Mouse (Mus musculus) embryonic facial prominence, embryonic 10.5 days (tissue): Measurements from ENCODE around the gene Guca2a. TPM values are rescaled to one million over a fixed set of nuclear protein-coding genes. Genes with fewer than 3 reads are reported as not detected.
"Not testable (repeated sequence)": the region's sequence is repeated elsewhere in the genome, so short reads cannot be mapped to it uniquely, and the experiment has no call there.

ENCODE experiments used
- DNase-seq: peaks from one replicate; pipeline ENCODE4 v3.0.0-alpha.2; 2017; ENCODE audit warnings: low spot score
- H3K27ac ChIP-seq: fragments of 300-500 bp; sonication (generic); replicated peaks from 2 replicates; pipeline ENCODE4 v1.5.1; 2016; ENCODE audit warnings: mild to moderate bottlenecking
- H3K27me3 ChIP-seq: fragments of 300-500 bp; sonication (generic); replicated peaks from 2 replicates; pipeline ENCODE4 v1.6.1; 2016; ENCODE audit warnings: low read depth, mild to moderate bottlenecking; ENCODE audit not compliant: poor library complexity, severe bottlenecking
- H3K36me3 ChIP-seq: fragments of 300-500 bp; sonication (generic); replicated peaks from 2 replicates; pipeline ENCODE4 v1.6.1; 2016; ENCODE audit warnings: mild to moderate bottlenecking, moderate library complexity
- H3K4me1 ChIP-seq: fragments of 300-500 bp; sonication (generic); 2 replicates; pipeline ENCODE4 v1.6.1; 2016
- H3K4me3 ChIP-seq: fragments of 300-500 bp; sonication (generic); 2 replicates; pipeline ENCODE4 v1.5.1; 2016; ENCODE audit warnings: mild to moderate bottlenecking, moderate library complexity
- H3K9me3 ChIP-seq: fragments of 300-500 bp; sonication (generic); 2 replicates; pipeline ENCODE4 v1.6.1; 2016; ENCODE audit warnings: mild to moderate bottlenecking
- WGBS: fragments of 180-500 bp; shearing (Covaris S2); methylation state at CpG from one replicate; pipeline ENCODE4 v1.1.7; 2016; 5-methylcytosine and 5-hydroxymethylcytosine counted together
- polyA plus RNA-seq: library from polyadenylated mRNA; unstranded; fragments of >200 nt; fragmentation: Nextera tagmentation; extraction: Ambion mirVana; gene quantifications from 2 replicates; pipeline ENCODE4 v1.2.1, GENCODE M21; 2016

The Guca2a gene
- polyA plus RNA-seq, 1 experiment from 2014 or later, result not detected

DNA sequence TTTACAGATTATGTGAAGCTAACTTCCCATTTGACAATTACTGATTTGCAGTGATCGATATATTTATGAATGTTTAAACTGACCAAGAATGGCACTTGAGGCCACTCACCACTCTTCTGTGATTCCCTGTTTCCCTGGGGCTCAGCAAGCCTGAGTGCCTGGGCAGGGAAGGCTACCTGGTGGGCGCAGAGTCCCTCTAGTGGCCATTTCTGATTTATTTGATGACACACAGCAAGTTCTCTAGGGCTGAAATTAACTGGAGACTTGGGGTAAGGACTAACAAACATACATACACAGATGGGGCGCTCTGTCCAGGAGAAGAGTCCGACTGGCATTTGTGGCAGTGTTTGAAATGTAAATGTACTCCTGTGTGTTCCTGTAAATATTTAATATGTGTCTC, 9.1 kb upstream of the Guca2a start:
- not testable (repeated sequence) for H3K27me3 ChIP-seq, DNase-seq, H3K9me3 ChIP-seq, H3K27ac ChIP-seq, H3K4me3 ChIP-seq
- H3K4me1 ChIP-seq, result peaks cover 20% of the 10 kb centered on the region
- WGBS, result 77% methylated on average over 4 of the region's 4 CpGs
- H3K36me3 ChIP-seq, result peaks cover 68% of the 10 kb centered on the region

DNA sequence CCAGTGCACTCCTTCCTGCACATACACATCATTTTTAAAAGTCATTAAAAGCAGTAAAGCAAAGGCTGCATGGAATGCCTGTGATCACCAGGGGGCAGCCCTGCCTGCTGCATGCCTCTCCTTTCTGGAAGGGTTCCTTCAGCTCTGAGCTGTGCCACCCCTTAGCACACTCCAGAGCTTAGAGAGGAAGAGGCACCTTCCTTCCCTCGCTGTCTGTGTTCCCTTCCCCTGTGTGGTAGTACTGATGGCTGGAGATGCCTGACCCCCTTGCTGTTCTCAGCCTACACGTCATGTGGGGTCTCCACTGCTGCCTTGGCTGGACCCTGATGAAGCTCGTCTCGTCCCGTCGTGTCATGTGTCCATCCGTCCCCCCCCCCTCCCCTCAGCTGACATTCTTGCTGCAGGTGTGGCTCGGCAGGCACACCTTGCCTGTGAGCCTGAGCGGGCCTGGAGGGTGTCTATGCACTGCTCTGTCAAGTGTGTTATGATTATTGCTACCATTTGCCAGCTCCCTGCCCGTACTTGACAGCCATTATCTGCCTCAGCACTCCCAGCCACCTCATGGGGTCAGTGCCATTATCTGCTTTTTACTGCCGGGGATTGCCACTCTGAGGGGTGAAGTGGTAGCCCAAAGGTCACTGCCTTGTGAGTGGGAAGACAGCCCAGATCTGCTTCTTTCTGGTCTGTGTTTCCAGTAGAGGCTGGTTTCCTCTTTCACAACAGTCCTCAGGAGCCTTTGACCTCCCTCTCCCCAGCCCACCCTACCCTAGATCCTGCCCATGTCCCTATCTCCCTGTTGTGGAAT, 6.2 kb upstream of the Guca2a start:
- Histone ChIP-seq H3K36me3 (peaks cover 43% of the 10 kb centered on the region), H3K4me3 (no peak overlapping the region), H3K4me1 (peaks cover 27% of the 10 kb centered on the region), H3K27ac (no peak overlapping the region), H3K9me3 (no peaks in the 10 kb centered on the region), H3K27me3 (no peaks in the 10 kb centered on the region)
- WGBS, result 64% methylated on average over 11 of the region's 11 CpGs
- peak; percentile 38 for DNase-seq

DNA sequence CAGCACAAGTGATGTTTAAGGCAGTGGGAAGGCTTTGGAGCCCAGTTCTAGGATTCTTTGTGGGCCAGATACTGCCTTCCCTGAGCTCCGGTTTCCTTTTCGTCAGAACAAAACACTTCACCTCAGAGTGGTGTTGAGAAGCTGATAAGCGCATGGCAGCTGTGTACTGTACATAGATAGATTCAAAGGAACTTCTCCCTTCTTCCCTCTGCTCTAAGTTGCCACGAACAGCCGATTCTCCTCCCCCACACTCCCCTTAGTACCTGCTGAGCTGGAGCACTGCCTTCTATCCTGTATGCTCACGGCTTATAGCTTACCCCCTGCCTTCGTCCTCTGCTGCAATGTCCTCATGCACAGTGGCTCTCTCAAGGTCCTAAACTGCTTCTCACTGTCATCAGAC, 4.8 kb upstream of the Guca2a start:
- Histone ChIP-seq H3K4me1 (peaks cover 27% of the 10 kb centered on the region), H3K27me3 (no peaks in the 10 kb centered on the region), H3K4me3 (no peak overlapping the region), H3K36me3 (peaks cover 34% of the 10 kb centered on the region), H3K27ac (no peak overlapping the region), H3K9me3 (no peaks in the 10 kb centered on the region)
- DNase-seq, result no peak
- WGBS, result 70% methylated on average over 7 of the region's 7 CpGs

DNA sequence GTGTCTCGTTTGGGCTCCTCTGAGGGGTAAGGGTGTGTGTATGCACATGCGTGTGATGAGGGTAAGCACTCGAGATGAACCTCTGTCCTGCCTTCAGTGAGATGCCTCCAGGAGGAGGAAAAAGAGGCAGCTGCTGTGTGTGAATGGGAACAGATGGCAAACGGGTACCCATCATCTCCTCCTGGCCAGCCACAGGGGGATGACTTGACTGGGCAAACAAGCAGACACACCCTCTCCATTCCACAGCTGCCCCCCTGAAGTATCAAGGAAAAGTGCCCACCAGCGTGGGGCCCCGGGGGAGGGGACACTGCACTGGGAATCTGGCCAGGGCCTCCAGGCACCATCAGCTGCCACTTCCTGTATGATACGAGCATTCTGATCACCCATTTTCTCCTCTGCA, 4.2 kb upstream of the Guca2a start:
- Histone ChIP-seq H3K9me3 (no peaks in the 10 kb centered on the region), H3K27ac (no peak overlapping the region), H3K27me3 (no peaks in the 10 kb centered on the region), H3K4me1 (peaks cover 29% of the 10 kb centered on the region), H3K36me3 (peaks cover 30% of the 10 kb centered on the region), H3K4me3 (no peak overlapping the region)
- 68% methylated on average over 7 of the region's 7 CpGs for WGBS
- DNase-seq, result no peak

DNA sequence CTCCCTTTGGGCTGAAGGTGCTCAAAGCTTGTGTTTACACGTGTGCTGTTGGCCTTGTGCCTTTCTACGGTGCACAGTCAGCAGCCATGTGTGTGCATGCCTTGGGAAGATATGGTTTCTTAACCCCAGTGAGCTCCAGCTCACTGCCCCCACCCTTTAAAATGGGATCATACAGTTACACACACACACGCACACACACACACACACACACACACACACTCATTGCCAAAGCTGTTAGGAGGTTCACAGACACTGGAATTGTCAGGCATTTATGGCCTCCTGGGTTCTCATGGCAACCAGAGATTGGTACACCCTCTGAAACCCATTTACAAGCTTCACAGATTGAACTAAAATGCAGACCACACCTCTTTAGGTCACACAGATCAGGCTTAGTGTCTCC, 3.6 kb upstream of the Guca2a start:
- H3K36me3 ChIP-seq, result peaks cover 30% of the 10 kb centered on the region
- H3K4me3 ChIP-seq, result no peak overlapping the region
- H3K27ac ChIP-seq, result no peak overlapping the region
- 89% methylated on average over 3 of the region's 3 CpGs for WGBS
- no peak for DNase-seq
- H3K4me1 ChIP-seq, result peaks cover 34% of the 10 kb centered on the region
- no peaks in the 10 kb centered on the region for H3K27me3 ChIP-seq
- H3K9me3 ChIP-seq, result no peaks in the 10 kb centered on the region

DNA sequence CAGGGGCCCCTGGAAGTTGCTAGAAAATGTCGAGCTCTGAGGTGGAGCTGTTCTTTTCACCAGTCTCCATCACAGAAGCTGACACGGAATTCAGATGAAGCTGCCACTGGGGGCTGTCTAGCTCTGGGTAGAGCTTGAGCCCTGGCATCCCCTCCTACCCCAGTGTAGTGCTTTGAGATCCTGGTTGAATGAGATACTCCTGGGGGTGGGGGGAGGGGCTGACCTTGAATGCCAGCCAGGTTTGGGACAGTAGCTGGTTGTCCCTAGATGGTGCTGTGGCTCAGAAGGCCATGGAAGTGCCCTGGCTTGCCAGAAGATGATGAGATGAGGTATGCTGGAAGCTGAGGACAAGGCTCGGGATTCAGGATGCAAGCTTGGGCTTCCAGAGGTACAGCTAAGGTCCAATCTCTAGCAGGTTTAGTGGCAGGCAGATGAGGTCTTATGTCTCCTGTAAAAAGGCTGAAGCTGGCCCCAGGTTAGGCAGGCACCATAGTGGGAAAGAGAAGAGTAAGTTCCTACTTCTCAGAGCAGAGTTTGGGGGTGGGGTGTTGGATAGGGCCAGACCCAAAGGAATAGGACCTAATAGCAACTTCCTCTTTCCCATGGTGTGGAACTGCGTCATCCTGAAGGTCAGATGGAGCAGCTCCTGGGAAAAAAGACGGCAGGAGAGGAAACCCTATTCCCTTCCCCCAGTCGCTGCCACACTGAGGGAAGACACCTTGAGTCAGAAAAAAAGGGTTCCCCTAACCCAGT, 2.4 kb upstream of the Guca2a start:
- WGBS, result 68% methylated on average over 6 of the region's 6 CpGs
- H3K9me3 ChIP-seq, result no peaks in the 10 kb centered on the region

DNA sequence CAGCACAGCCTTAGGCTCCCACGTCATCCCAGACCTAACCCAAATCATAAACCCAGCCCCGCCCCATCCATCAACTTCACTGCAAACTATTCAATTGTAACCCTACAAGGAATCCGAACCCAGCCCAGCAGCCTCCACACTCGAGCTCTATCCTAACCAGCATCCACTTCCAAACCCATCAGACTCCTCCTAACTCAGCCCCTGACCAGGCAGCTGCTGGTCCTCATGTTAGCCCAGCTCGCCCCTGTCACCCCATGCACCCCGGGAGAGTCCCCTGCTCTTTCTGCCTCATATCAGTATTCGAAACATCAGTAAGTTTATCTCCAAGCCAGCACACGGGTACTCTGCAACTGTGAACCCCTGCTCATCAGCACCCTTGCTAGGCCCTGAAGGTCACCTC, 1.8 kb upstream of the Guca2a start:
- H3K4me1 ChIP-seq, result peaks cover 32% of the 10 kb centered on the region
- H3K4me3 ChIP-seq, result no peak overlapping the region
- H3K36me3 ChIP-seq, result peaks cover 12% of the 10 kb centered on the region
- no peak for DNase-seq
- no peaks in the 10 kb centered on the region for H3K9me3 ChIP-seq
- no peaks in the 10 kb centered on the region for H3K27me3 ChIP-seq
- no peak overlapping the region for H3K27ac ChIP-seq
- WGBS, result 84% methylated on average over 8 of the region's 8 CpGs

More for the DNA sequence above, 2.4 kb upstream of the Guca2a start:
- Histone ChIP-seq H3K36me3 (peaks cover 18% of the 10 kb centered on the region), H3K27me3 (no peaks in the 10 kb centered on the region), H3K4me1 (peaks cover 34% of the 10 kb centered on the region), H3K4me3 (no peak overlapping the region), H3K27ac (no peak overlapping the region)
- DNase-seq, result no peak

DNA sequence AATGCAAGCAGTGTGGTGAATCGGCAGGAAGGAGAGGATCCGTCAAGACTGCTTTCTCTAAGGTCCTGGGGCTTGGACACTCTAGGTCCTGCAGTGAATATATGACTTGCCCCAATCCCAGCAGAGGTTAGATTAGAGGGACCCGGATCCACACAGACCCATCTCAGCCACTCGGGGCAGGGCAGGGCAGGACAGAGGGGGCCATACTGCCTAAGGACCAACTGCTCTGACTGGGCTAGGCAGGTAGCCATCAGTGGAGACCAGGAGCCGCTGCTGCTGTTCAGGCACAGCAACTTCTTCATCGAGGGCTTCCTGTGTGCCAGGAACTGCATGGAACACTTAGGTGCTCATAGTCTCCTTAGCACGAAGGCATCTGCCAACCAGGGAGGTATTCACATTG, 773 bp upstream of the Guca2a start:
- Histone ChIP-seq H3K36me3 (peaks cover 8% of the 10 kb centered on the region; the same call in 1 of the 2 replicates), H3K27ac (no peak overlapping the region), H3K27me3 (no peaks in the 10 kb centered on the region), H3K4me3 (no peak overlapping the region), H3K9me3 (no peaks in the 10 kb centered on the region), H3K4me1 (peaks cover 22% of the 10 kb centered on the region)
- no peak for DNase-seq
- 87% methylated on average over 7 of the region's 7 CpGs for WGBS

DNA sequence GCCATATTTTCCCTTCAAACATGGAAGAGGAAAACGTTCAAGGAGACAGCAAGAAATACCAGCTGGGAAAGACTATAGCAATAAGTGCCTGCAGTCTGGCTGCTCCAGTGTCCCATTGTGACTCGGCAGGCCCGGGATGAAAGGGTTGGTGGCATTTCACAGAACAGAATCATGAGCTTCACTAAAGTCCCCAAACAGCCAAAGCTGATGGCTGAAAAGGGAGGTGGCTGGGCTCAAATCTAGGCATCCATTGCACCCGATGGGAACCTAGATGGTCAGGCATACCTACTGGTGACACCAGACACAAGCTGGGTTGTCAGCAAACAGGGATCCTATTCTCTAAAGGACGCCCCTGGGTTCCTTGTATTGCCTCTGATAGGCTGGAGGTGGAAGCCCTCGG, 442 bp downstream of the Guca2a start:
- H3K27ac ChIP-seq, result no peak overlapping the region
- 86% methylated on average over 6 of the region's 6 CpGs for WGBS
- H3K27me3 ChIP-seq, result no peaks in the 10 kb centered on the region
- H3K9me3 ChIP-seq, result no peaks in the 10 kb centered on the region
- H3K4me3 ChIP-seq, result no peak overlapping the region
- no peak for DNase-seq
- H3K4me1 ChIP-seq, result peaks cover 16% of the 10 kb centered on the region
- H3K36me3 ChIP-seq, result peaks cover 6% of the 10 kb centered on the region; the same call in 1 of the 2 replicates

DNA sequence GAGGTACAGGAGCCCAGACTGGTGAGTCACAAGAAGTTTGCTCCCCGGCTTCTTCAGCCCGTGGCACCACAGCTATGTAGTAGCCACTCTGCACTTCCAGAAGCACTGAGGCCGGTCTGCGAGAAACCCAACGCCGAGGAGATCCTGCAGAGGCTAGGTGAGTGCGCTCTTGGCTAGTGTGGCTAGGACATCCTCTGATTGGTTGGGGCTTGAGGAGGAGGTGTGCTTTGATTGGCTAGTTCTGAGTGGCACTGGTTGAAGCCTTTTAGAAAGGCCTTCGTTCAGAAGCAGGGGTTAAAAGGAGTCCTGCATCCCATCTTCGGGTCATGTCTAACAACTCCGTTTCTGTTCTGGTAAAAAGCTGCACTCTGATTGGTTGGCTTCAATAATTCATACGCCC, 1.2 kb downstream of the Guca2a start:
- H3K27ac ChIP-seq, result no peak overlapping the region
- WGBS, result 60% methylated on average over 11 of the region's 11 CpGs
- no peaks in the 10 kb centered on the region for H3K36me3 ChIP-seq
- no peak overlapping the region for H3K4me3 ChIP-seq
- DNase-seq, result no peak
- H3K4me1 ChIP-seq, result peaks cover 13% of the 10 kb centered on the region
- H3K9me3 ChIP-seq, result no peaks in the 10 kb centered on the region
- no peaks in the 10 kb centered on the region for H3K27me3 ChIP-seq

DNA sequence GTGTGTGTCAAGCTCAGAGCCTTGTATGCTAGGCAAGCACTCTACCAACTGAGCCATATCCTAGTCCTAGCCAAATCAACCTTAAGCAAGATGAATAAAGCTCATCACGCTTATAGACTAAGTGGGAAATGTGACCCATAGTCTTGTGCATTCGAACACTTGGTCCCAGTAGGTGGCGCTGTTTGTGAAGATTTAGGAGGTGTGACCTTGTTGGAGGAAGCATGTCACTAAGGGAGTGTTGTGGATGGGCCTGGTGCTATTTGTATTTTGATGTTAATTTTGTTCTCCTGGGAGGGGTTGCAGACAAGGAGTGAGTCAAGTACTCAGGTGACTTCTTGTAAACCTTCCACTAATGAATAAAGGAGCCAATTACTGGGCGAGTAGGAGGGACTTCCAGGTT, 5.2 kb downstream of the Guca2a start:
- DNase-seq, result no peak
- H3K36me3 ChIP-seq, result no peaks in the 10 kb centered on the region
- no peak overlapping the region for H3K4me3 ChIP-seq
- peaks cover 7% of the 10 kb centered on the region for H3K4me1 ChIP-seq
- H3K27me3 ChIP-seq, result no peaks in the 10 kb centered on the region
- no peak overlapping the region for H3K27ac ChIP-seq
- WGBS, result 85% methylated on average over 4 of the region's 4 CpGs
- no peaks in the 10 kb centered on the region for H3K9me3 ChIP-seq

DNA sequence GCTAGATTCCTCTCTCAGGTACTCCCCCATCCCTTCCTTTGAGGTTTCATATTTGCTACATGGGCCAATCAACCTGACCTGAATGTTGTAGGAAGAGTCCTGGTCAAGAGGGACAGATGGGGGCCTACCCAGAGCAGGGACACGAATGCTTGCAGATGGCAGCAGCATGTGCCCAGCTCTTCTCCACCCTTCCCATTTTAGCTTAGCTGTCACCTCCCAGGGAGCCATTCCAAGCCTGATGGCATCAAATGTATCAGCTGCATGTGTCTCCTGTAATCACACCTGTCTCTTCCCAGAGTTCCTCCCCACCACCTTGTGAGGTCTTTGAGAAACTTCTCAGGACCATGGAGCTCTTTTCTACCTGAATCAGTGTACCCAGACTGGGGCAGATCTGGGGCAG, 19.5 kb downstream of the Guca2a start:
- no peaks in the 10 kb centered on the region for H3K27me3 ChIP-seq
- 80% methylated on average over 1 of the region's 1 CpGs for WGBS
- no peak for DNase-seq
- H3K9me3 ChIP-seq, result peaks cover 10% of the 10 kb centered on the region
- H3K4me3 ChIP-seq, result no peak overlapping the region
- H3K36me3 ChIP-seq, result no peaks in the 10 kb centered on the region
- H3K27ac ChIP-seq, result no peak overlapping the region
- no peaks in the 10 kb centered on the region for H3K4me1 ChIP-seq

DNA sequence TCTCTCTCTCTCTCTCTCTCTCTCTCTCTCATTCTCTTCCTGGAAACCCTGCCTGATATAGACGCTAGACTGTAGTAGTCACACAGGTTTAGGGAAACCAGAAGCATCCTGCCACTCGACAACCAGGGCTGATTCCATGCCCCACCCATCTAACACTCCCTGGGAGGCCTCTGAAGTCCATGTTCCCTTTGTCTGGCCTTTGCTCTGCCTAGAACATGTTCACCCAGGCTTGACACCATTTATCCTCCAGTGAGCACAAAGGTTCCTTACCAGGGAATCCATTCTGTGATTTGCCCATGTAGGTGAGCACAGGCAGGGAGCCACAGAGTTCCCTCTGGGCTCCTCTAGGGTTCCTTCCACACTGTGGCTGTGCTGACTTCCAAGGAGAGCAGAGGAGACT, 20.7 kb downstream of the Guca2a start:
- Histone ChIP-seq H3K27ac (no peak overlapping the region), H3K36me3 (no peaks in the 10 kb centered on the region), H3K4me3 (no peak overlapping the region), H3K27me3 (no peaks in the 10 kb centered on the region), H3K9me3 (peaks cover 4% of the 10 kb centered on the region; the same call in 1 of the 2 replicates), H3K4me1 (no peaks in the 10 kb centered on the region)
- DNase-seq, result no peak
- WGBS, result 68% methylated on average over 2 of the region's 2 CpGs
